Mouse (Mus musculus) embryo, embryonic 10.5 days (tissue): ENCODE data around the gene Barhl1.
A peak's percentile ranks its signal among the peaks of the same experiment; 100 is the strongest.

Experiments used
- DNase-seq: peaks from one replicate; pipeline ENCODE4 v3.0.0-alpha.2; 2015; ENCODE audit warnings: low spot score

The Barhl1 gene

GRCm38 (mm10) chr2:28916513-28916865 is at the start of gene Barhl1:
TSS of gene Barhl1 (minus strand) at chr2:28916668.
- peak; percentile 31 for DNase-seq

- no peak for DNase-seq
These were observed 47.1 kb upstream of the Barhl1 start for GRCm38 (mm10) chr2:28963565-28963964.

GRCm38 (mm10) chr2:28961636-28962035 is 45.2 kb upstream of the Barhl1 start:
- DNase-seq, result no peak

- DNase-seq, result no peak
These were observed 44.6 kb upstream of the Barhl1 start for GRCm38 (mm10) chr2:28961024-28961585.

- no peak for DNase-seq
These were observed 40.4 kb upstream of the Barhl1 start for GRCm38 (mm10) chr2:28956874-28957273.

GRCm38 (mm10) chr2:28954595-28954994 is 38.1 kb upstream of the Barhl1 start:
- DNase-seq, result peak; percentile 36

GRCm38 (mm10) chr2:28952981-28953380 is 36.5 kb upstream of the Barhl1 start:
- DNase-seq, result peak; percentile 66

- DNase-seq, result no peak
These were observed 29.8 kb upstream of the Barhl1 start for GRCm38 (mm10) chr2:28946312-28946711.

- DNase-seq, result no peak
These were observed 28.9 kb upstream of the Barhl1 start for GRCm38 (mm10) chr2:28945388-28945787.

- peak; percentile 60 for DNase-seq
These were observed 27.4 kb upstream of the Barhl1 start for GRCm38 (mm10) chr2:28943666-28944516.

GRCm38 (mm10) chr2:28938997-28939396 is 22.5 kb upstream of the Barhl1 start:
- DNase-seq, result no peak

- DNase-seq, result no peak
These were observed 14.1 kb upstream of the Barhl1 start for GRCm38 (mm10) chr2:28930571-28930970.

GRCm38 (mm10) chr2:28923912-28924311 is 7.4 kb upstream of the Barhl1 start:
- DNase-seq, result peak; percentile 87

GRCm38 (mm10) chr2:28919001-28919400 is 2.5 kb upstream of the Barhl1 start:
- DNase-seq, result peak; percentile 10

GRCm38 (mm10) chr2:28917518-28918361 is 1.3 kb upstream of the Barhl1 start:
- DNase-seq, result peak; percentile 65

GRCm38 (mm10) chr2:28917156-28917517 is 669 bp upstream of the Barhl1 start:
- no peak for DNase-seq

- DNase-seq, result peak; percentile 72
These were observed 528 bp downstream of the Barhl1 start for GRCm38 (mm10) chr2:28915768-28916512.

- DNase-seq, result peak; percentile 9
These were observed 1.2 kb downstream of the Barhl1 start for GRCm38 (mm10) chr2:28915104-28915738.

GRCm38 (mm10) chr2:28914121-28914520 is 2.3 kb downstream of the Barhl1 start:
- no peak for DNase-seq

GRCm38 (mm10) chr2:28912961-28913360 is 3.5 kb downstream of the Barhl1 start:
- peak; percentile 21 for DNase-seq

GRCm38 (mm10) chr2:28912039-28912700 is 4.3 kb downstream of the Barhl1 start:
- peak; percentile 53 for DNase-seq
